Mouse (Mus musculus): Measurements from ENCODE around the gene 4930502E18Rik. TPM values are rescaled to one million over a fixed set of nuclear protein-coding genes. Genes with fewer than 3 reads are reported as not detected.
"Not testable (repeated sequence)": the region's sequence is repeated elsewhere in the genome, so short reads cannot be mapped to it uniquely, and the experiment has no call there.

Gene 4930502E18Rik
- polyA plus RNA-seq (2012; fragmentation: generic; extraction: Trizol): 0.14 TPM
- long read RNA-seq, experiment 1: 0 reads
- long read RNA-seq, experiment 2: 0 reads

GRCm38 (mm10) chrX:53724596-53724995 lies at the start of gene 4930502E18Rik:
TSS of gene 4930502E18Rik (plus strand) at chrX:53724826.
- Histone ChIP-seq H3K36me3 (ENCODE audit: control insufficient read depth, insufficient read depth) (no peaks in the 10 kb centered on the region), H3K4me3 (ENCODE audit: insufficient read depth, poor library complexity, severe bottlenecking) (no peak within 1 kb of the TSS), H3K79me2 (ENCODE audit: control insufficient read depth, insufficient read depth) (no peaks in the 10 kb centered on the region), H3K27me3 (ENCODE audit: control insufficient read depth, insufficient read depth, insufficient read length) (no peaks in the 10 kb centered on the region), H3ac (ENCODE audit: control insufficient read depth, insufficient read length, low read depth) (no peak within 1 kb of the TSS), H3K79me3 (ENCODE audit: low read depth) (no peaks in the 10 kb centered on the region)
- TF ChIP-seq MAX (IDR thresholded peaks at IDR 0.05) (no peak), FOSL1 (IDR thresholded peaks at IDR 0.05; ENCODE audit: insufficient read depth, low read length, poor library complexity, severe bottlenecking) (no peak)

- H3K4me3 ChIP-seq (ENCODE audit: insufficient read depth, poor library complexity, severe bottlenecking); H3K27me3 ChIP-seq (ENCODE audit: control insufficient read depth, insufficient read depth, insufficient read length); H3K79me2 ChIP-seq (ENCODE audit: control insufficient read depth, insufficient read depth); H3K79me3 ChIP-seq (ENCODE audit: low read depth); H3K36me3 ChIP-seq (ENCODE audit: control insufficient read depth, insufficient read depth); H3ac ChIP-seq (ENCODE audit: control insufficient read depth, insufficient read length, low read depth): not testable (repeated sequence)
Measured at GRCm38 (mm10) chrX:53676943-53677342, 47.7 kb upstream of the 4930502E18Rik start.

- H3K79me3 ChIP-seq (ENCODE audit: low read depth); H3K27me3 ChIP-seq (ENCODE audit: control insufficient read depth, insufficient read depth, insufficient read length); H3ac ChIP-seq (ENCODE audit: control insufficient read depth, insufficient read length, low read depth); H3K4me3 ChIP-seq (ENCODE audit: insufficient read depth, poor library complexity, severe bottlenecking); H3K36me3 ChIP-seq (ENCODE audit: control insufficient read depth, insufficient read depth); H3K79me2 ChIP-seq (ENCODE audit: control insufficient read depth, insufficient read depth): not testable (repeated sequence)
Measured at GRCm38 (mm10) chrX:53682650-53683049, 42.0 kb upstream of the 4930502E18Rik start.

- not testable (repeated sequence) for H3K27me3 ChIP-seq (ENCODE audit: control insufficient read depth, insufficient read depth, insufficient read length); H3ac ChIP-seq (ENCODE audit: control insufficient read depth, insufficient read length, low read depth); H3K36me3 ChIP-seq (ENCODE audit: control insufficient read depth, insufficient read depth); H3K79me3 ChIP-seq (ENCODE audit: low read depth); H3K4me3 ChIP-seq (ENCODE audit: insufficient read depth, poor library complexity, severe bottlenecking); H3K79me2 ChIP-seq (ENCODE audit: control insufficient read depth, insufficient read depth)
Measured at GRCm38 (mm10) chrX:53684676-53685075, 40.0 kb upstream of the 4930502E18Rik start.

GRCm38 (mm10) chrX:53692065-53692464 lies 32.6 kb upstream of the 4930502E18Rik start:
- peaks cover 4% of the 10 kb centered on the region for H3K27me3 ChIP-seq (ENCODE audit: control insufficient read depth, insufficient read depth, insufficient read length)
- no peak for TF ChIP-seq MYOD1 (IDR thresholded peaks at IDR 0.05; ENCODE audit: control insufficient read depth, insufficient read length, low read depth)
- no peak for TF ChIP-seq USF1 (IDR thresholded peaks at IDR 0.05; ENCODE audit: low read depth)
- no peak for TF ChIP-seq CTCF (IDR thresholded peaks at IDR 0.05; ENCODE audit: control insufficient read depth, insufficient read depth, insufficient read length)
- no peak for TF ChIP-seq FOSL1 (IDR thresholded peaks at IDR 0.05; ENCODE audit: insufficient read depth, low read length, poor library complexity, severe bottlenecking)
- no peak for TF ChIP-seq MYOG (IDR thresholded peaks at IDR 0.05; ENCODE audit: control insufficient read depth, extremely low read depth, insufficient read length)
- no peak for TF ChIP-seq MAX (IDR thresholded peaks at IDR 0.05)
- no peak for TF ChIP-seq CEBPB (IDR thresholded peaks at IDR 0.05; ENCODE audit: low read depth)

GRCm38 (mm10) chrX:53693141-53693540 lies 31.5 kb upstream of the 4930502E18Rik start:
- Histone ChIP-seq H3K79me2 (ENCODE audit: control insufficient read depth, insufficient read depth) (no peaks in the 10 kb centered on the region), H3ac (ENCODE audit: control insufficient read depth, insufficient read length, low read depth) (no peak overlapping the region), H3K4me3 (ENCODE audit: insufficient read depth, poor library complexity, severe bottlenecking) (no peak overlapping the region), H3K36me3 (ENCODE audit: control insufficient read depth, insufficient read depth) (no peaks in the 10 kb centered on the region), H3K27me3 (ENCODE audit: control insufficient read depth, insufficient read depth, insufficient read length) (peaks cover 4% of the 10 kb centered on the region), H3K79me3 (ENCODE audit: low read depth) (no peaks in the 10 kb centered on the region)
- TF ChIP-seq MYOD1 (IDR thresholded peaks at IDR 0.05; ENCODE audit: control insufficient read depth, insufficient read length, low read depth) (no peak), MAX (IDR thresholded peaks at IDR 0.05) (no peak), MYOG (IDR thresholded peaks at IDR 0.05; ENCODE audit: control insufficient read depth, extremely low read depth, insufficient read length) (no peak), CTCF (IDR thresholded peaks at IDR 0.05; ENCODE audit: control insufficient read depth, insufficient read depth, insufficient read length) (no peak), FOSL1 (IDR thresholded peaks at IDR 0.05; ENCODE audit: insufficient read depth, low read length, poor library complexity, severe bottlenecking) (no peak), CEBPB (IDR thresholded peaks at IDR 0.05; ENCODE audit: low read depth) (no peak), USF1 (IDR thresholded peaks at IDR 0.05; ENCODE audit: low read depth) (no peak)

More at GRCm38 (mm10) chrX:53692065-53692464, 32.6 kb upstream of the 4930502E18Rik start:
- H3K79me2 ChIP-seq (ENCODE audit: control insufficient read depth, insufficient read depth): no peaks in the 10 kb centered on the region
- no peak overlapping the region for H3ac ChIP-seq (ENCODE audit: control insufficient read depth, insufficient read length, low read depth)
- H3K4me3 ChIP-seq (ENCODE audit: insufficient read depth, poor library complexity, severe bottlenecking): no peak overlapping the region
- no peaks in the 10 kb centered on the region for H3K36me3 ChIP-seq (ENCODE audit: control insufficient read depth, insufficient read depth)
- H3K79me3 ChIP-seq (ENCODE audit: low read depth): no peaks in the 10 kb centered on the region

Measured in C2C12 (cell line).